Mouse (Mus musculus): ENCODE measurements around the gene Hpca. TPM values are rescaled to one million over a fixed set of nuclear protein-coding genes. Genes with fewer than 3 reads are reported as not detected.

Hpca gene
- polyA plus RNA-seq, 1 experiment: not detected

DNA sequence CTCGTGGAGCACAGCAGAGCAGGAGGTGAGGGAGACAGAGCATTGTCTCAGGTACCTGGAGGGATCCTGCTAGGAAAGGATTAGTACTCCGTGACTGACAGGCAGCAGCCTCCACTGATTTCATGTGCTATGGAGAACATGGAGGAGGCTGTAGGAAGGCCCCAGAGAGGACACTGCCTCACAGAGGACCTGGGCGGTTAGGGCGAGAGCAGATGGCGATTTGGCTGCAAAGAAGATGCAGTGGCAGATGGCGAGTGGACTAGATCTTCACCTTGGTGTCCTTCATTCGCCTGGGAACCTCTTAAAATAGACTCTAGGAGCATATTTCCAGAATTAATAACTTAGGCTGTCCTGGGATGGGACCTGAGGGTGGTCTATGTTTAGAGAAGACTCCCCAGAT lies 40.8 kb downstream of the Hpca start:
- Histone ChIP-seq H3K4me1 (ENCODE audit: control insufficient read depth) (no peaks in the 10 kb centered on the region), H3K4me3 (replicated peaks) (no peak overlapping the region), H3K27me3 (ENCODE audit: control insufficient read depth) (no peaks in the 10 kb centered on the region), H3K36me3 (ENCODE audit: control insufficient read depth) (peaks cover 91% of the 10 kb centered on the region), H3K9me3 (ENCODE audit: control insufficient read depth, low read length) (no peaks in the 10 kb centered on the region)
- TF ChIP-seq GATA1 (IDR thresholded peaks at IDR 0.05; ENCODE audit: low read length) (no peak), TAL1 (IDR thresholded peaks at IDR 0.05; ENCODE audit: low read length) (no peak)

- peaks cover 92% of the 10 kb centered on the region for H3K36me3 ChIP-seq (ENCODE audit: control insufficient read depth)
- no peaks in the 10 kb centered on the region for H3K9me3 ChIP-seq (ENCODE audit: control insufficient read depth, low read length)
- no peak overlapping the region for H3K4me3 ChIP-seq (replicated peaks)
- TF ChIP-seq TAL1 (IDR thresholded peaks at IDR 0.05; ENCODE audit: low read length) (no peak), GATA1 (IDR thresholded peaks at IDR 0.05; ENCODE audit: low read length) (no peak)
- no peaks in the 10 kb centered on the region for H3K4me1 ChIP-seq (ENCODE audit: control insufficient read depth)
- no peaks in the 10 kb centered on the region for H3K27me3 ChIP-seq (ENCODE audit: control insufficient read depth)
Observed at GRCm38 (mm10) chr4:129079126-129079525, 42.7 kb downstream of the Hpca start.

DNA sequence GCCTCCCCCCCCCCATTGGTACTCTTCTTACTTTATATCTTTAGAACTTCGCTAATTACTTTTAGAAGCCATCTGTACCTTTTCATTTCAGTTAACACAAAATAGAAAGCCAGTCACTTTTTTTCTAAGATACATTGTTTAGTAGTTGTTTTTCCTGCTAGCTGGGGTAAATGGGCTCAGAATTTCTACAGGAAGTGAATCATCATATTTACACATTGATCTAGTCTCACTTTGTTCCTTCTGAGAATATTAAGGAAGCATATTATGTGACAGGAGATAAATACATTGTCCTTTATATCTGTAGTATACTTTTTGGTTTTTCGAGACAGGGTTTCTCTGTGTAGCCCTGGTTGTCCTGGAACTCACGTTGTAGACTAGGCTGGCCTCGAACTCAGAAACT lies 53.0 kb downstream of the Hpca start:
- no peaks in the 10 kb centered on the region for H3K27me3 ChIP-seq (ENCODE audit: control insufficient read depth)
- H3K4me1 ChIP-seq (ENCODE audit: control insufficient read depth): no peaks in the 10 kb centered on the region; the same call in 1 of the 2 replicates
- H3K4me3 ChIP-seq (replicated peaks): no peak overlapping the region
- H3K9me3 ChIP-seq (ENCODE audit: control insufficient read depth, low read length): no peaks in the 10 kb centered on the region
- peaks cover 10% of the 10 kb centered on the region for H3K36me3 ChIP-seq (ENCODE audit: control insufficient read depth)
- TF ChIP-seq TAL1 (IDR thresholded peaks at IDR 0.05; ENCODE audit: low read length) (no peak), GATA1 (IDR thresholded peaks at IDR 0.05; ENCODE audit: low read length) (no peak)

DNA sequence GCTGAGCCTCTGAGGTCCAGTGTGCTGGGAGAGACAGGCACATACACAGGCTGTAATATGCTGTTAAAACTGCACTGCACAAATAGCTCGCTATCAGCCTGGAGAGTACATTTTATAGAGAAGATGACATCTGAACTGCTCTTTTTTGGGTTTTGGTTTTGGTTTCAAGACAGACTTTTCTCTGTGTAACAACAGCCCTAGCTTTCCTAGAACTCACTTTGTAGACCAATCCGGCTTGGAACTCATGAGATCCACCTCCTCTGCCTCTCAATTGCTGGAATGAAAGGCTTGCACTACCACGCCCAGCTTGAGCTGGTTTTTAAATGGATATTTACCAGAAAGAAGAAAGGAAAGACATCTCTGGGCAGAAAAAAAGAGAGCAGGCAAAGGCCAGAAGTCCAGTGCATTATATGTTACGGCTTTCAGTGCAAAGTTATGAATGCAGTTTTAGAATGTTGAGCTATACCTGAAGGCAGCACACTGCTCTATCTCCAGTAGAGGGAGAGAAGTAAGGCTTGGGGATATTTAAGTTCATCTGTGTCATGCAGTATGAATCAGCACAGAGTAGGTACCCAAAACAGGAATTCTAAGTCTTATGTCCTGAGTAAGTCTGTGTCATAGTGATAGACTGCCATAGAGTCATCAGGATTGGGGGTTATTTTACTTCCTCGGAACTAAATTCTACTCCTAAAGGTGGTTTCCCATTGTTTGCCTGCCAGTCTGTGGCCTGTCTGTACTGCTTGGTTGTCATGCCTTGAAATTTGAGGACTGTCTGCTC lies 54.0 kb downstream of the Hpca start:
- H3K4me3 ChIP-seq (replicated peaks): no peak overlapping the region
- H3K4me1 ChIP-seq (ENCODE audit: control insufficient read depth): peaks cover 4% of the 10 kb centered on the region

DNA sequence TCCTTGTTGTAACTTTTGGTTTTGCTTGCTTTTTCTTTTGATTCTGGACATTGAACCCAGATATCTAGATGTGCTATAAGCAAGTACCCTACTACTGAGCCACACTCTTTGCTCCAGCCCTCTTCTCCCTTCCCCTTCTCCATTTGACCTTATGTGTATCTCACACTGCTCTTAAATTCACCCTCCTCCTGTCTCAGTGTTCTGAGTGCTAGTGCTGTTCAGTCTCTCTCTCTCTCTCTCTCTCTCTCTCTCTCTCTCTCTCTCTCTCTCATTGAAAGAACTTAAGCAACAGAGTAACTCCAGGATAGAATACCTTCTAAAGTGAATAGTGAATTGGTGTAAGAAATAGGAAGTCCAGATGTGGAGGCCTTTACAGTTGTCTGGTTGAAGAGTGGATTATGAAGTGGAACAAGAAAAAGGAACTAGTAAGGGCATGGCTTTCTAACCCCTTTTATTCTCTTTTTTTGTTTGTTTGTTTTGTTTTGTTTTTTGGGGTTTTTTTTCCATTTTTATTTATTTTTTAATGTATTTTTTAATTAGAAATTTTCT lies 56.1 kb downstream of the Hpca start:
- Histone ChIP-seq H3K27me3 (ENCODE audit: control insufficient read depth) (no peaks in the 10 kb centered on the region), H3K4me1 (ENCODE audit: control insufficient read depth) (peaks cover 18% of the 10 kb centered on the region), H3K36me3 (ENCODE audit: control insufficient read depth) (peaks cover 7% of the 10 kb centered on the region), H3K9me3 (ENCODE audit: control insufficient read depth, low read length) (no peaks in the 10 kb centered on the region), H3K4me3 (replicated peaks) (no peak overlapping the region)
- TF ChIP-seq TAL1 (IDR thresholded peaks at IDR 0.05; ENCODE audit: low read length) (no peak), GATA1 (IDR thresholded peaks at IDR 0.05; ENCODE audit: low read length) (no peak)

More for the DNA sequence above, 54.0 kb downstream of the Hpca start:
- TF ChIP-seq GATA1 (IDR thresholded peaks at IDR 0.05; ENCODE audit: low read length): no peak
- no peak for TF ChIP-seq TAL1 (IDR thresholded peaks at IDR 0.05; ENCODE audit: low read length)
- peaks cover 4% of the 10 kb centered on the region for H3K36me3 ChIP-seq (ENCODE audit: control insufficient read depth)
- no peaks in the 10 kb centered on the region for H3K27me3 ChIP-seq (ENCODE audit: control insufficient read depth)
- no peaks in the 10 kb centered on the region for H3K9me3 ChIP-seq (ENCODE audit: control insufficient read depth, low read length)

DNA sequence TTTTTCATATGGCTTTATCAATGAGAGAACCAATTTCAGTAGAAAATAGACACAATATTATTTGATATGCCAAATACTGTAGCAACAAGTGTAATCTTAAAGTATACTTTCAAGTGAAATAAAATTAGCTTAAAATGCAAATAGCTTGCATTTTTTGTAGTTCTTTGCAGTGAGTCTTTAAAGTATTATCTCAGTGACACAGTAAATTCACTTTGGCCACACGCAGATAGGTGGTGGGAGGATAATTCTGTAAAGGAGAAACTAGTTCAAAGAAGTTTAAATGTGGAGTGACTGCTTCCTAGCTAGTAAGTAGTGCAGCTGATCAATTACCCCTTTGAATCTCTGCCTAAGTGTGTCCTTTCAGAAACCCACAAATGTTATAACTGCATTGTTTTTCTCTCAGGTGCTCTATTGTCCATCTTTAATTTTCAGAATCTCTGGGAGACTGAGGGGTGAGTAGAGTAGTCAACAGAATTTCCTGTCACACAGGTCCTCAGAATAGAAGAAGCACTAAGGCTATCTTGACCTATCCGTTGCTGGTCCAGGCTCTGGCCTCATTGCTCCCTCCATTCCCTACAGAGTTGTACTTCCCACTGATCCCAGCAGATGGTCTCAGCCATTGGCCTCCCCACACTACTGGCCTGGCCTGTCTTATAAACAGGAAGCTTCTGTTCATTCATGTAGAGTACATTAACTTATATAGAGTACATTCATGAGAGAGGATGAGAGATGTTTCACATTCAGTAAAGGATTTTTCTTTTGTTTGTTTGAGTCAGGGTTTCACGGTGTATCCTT lies 59.4 kb downstream of the Hpca start:
- no peaks in the 10 kb centered on the region for H3K9me3 ChIP-seq (ENCODE audit: control insufficient read depth, low read length)
- peaks cover 41% of the 10 kb centered on the region for H3K4me1 ChIP-seq (ENCODE audit: control insufficient read depth)
- no peaks in the 10 kb centered on the region for H3K27me3 ChIP-seq (ENCODE audit: control insufficient read depth)
- TF ChIP-seq TAL1 (IDR thresholded peaks at IDR 0.05; ENCODE audit: low read length) (no peak), GATA1 (IDR thresholded peaks at IDR 0.05; ENCODE audit: low read length) (no peak)
- no peak overlapping the region for H3K4me3 ChIP-seq (replicated peaks)
- peaks cover 7% of the 10 kb centered on the region for H3K36me3 ChIP-seq (ENCODE audit: control insufficient read depth)

Other genes starting within 250 kb of the Hpca start
- not detected in 2 replicates for gene Trim62, start 238.5 kb downstream of the Hpca start, polyA plus RNA-seq (2012)
- gene Azin2, start 159.6 kb downstream of the Hpca start, polyA plus RNA-seq (2012): 0.02 TPM in 1 of 2 replicates, not detected in the other
- 6.5 and 8.1 TPM in 2 replicates for gene Ak2, start 130.1 kb downstream of the Hpca start, polyA plus RNA-seq (2012)
- gene Rnf19b, start 63.8 kb downstream of the Hpca start, polyA plus RNA-seq (2012): 14.0 and 19.6 TPM in 2 replicates
- not detected in 2 replicates for gene Tmem54, start 16.5 kb downstream of the Hpca start, polyA plus RNA-seq (2012)
- 0.06 and 0.08 TPM in 2 replicates for gene Fndc5, start 15.0 kb upstream of the Hpca start, polyA plus RNA-seq (2012)
- 0.07 and 0.19 TPM in 2 replicates for gene S100pbp, start 67.7 kb upstream of the Hpca start, polyA plus RNA-seq (2012)
- 2.7 and 3.1 TPM in 2 replicates for gene Yars, start 67.7 kb upstream of the Hpca start, polyA plus RNA-seq (2012)
- 0.09 and 0.12 TPM in 2 replicates for gene C77080, start 139.4 kb upstream of the Hpca start, polyA plus RNA-seq (2012)
- not detected in 2 replicates for gene Sync, start 165.6 kb upstream of the Hpca start, polyA plus RNA-seq (2012)
- 5.4 and 8.0 TPM in 2 replicates for gene Rbbp4, start 213.3 kb upstream of the Hpca start, polyA plus RNA-seq (2012)
- gene Zbtb8os, start 213.7 kb upstream of the Hpca start, polyA plus RNA-seq (2012): 0.10 and 0.29 TPM in 2 replicates